Mouse (Mus musculus): ENCODE data around the gene Map3k5.

- TF ChIP-seq CTCF (IDR thresholded peaks at IDR 0.05 in 2 of 3, conservative IDR thresholded peaks at IDR 0.05 in 1 of 3; ENCODE audit: control insufficient read depth in 1 of 3, insufficient read depth in 1 of 3, low read depth in 2 of 3, low read length in 3 of 3, poor library complexity in 1 of 3, severe bottlenecking in 1 of 3) (no peak), GATA1 (IDR thresholded peaks at IDR 0.05; ENCODE audit: low read depth, low read length) (no peak), CHD1 (IDR thresholded peaks at IDR 0.05; ENCODE audit: low read depth, low read length) (no peak), E2F4 (IDR thresholded peaks at IDR 0.05; ENCODE audit: borderline replicate concordance, low read depth, low read length) (no peak), POLR2A (IDR thresholded peaks at IDR 0.05; ENCODE audit: control insufficient read depth in 1 of 2, insufficient read depth in 1 of 2, low read depth in 1 of 2, low read length in 2 of 2, poor library complexity in 1 of 2) (no peak)
These were observed 244.7 kb downstream of the Map3k5 start for GRCm38 (mm10) chr10:20178807-20179605.
